In the genomic region with DNA sequence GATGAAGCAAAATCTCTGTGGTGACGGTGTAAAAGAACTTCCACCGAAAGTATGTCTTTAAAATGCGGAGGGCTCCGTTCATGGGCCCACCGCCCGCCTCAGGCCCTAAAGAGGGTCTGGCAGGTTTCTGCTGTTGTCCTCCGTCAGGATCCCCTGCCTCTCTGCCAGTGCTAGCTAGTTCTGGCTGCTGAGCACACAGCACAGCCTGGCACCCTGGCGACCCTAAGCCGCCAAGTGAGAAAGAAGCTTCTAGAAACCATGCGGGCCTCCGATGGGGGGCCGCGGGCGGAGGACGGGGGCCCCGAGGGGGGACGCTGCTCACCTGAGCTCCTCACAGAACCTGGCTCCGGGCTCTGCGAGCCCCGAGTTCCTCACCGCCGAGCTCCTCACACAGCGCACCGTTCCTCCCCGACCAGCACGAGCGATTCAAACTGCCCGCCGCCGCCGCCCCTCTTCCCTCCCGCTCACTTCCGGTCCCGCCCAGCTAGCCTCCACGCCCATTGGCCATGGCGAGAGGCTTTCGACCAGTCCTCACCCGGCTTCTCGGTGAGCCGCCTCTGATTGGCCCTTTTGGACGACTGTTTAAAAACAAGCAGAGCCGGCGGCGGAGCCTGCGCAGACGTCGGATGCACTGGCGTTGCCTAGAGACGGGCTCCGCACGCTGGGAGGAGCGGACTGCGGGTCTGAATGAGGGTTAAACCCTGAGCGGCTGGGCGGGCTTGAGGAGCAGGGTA, we compare ENCODE assay signal across 8 mouse cellular contexts. TPM values are rescaled to one million over a fixed set of nuclear protein-coding genes. Genes with fewer than 3 reads are reported as not detected.
DNase-seq lines count a peak whose midpoint lies in the region; ATAC-seq and TF ChIP-seq lines count a peak whose summit lies in the region.

Gene Cenpf, minus strand, starts transcription at position 433 of the 734 bp plus-strand sequence.

- peak; percentile 100 for ATAC-seq in embryonic facial prominence, embryonic 15.5 days (ENCODE audit: insufficient number of reproducible peaks, low FRiP score, low TSS enrichment, low read depth)
- ATAC-seq in limb, embryonic 14.5 days (ENCODE audit: low FRiP score, low read depth) = peak; percentile 100
- peak; percentile 100 for ATAC-seq in midbrain, postnatal 0 days (ENCODE audit: low FRiP score)

- no peaks in the 10 kb centered on the region for H3K9me3 ChIP-seq in embryonic facial prominence, embryonic 15.5 days (replicated peaks)
- no peaks in the 10 kb centered on the region for H3K9me3 ChIP-seq in limb, embryonic 14.5 days (ENCODE audit: control insufficient read depth, low read length)
- no peaks in the 10 kb centered on the region for H3K9me3 ChIP-seq in midbrain, postnatal 0 days (ENCODE audit: low read length)

- peak within 1 kb of the TSS; percentile 67; the same call in 1 of the 2 replicates for H3K27ac ChIP-seq in bone marrow, adult 2 months (ENCODE audit: control insufficient read depth, insufficient read depth, low read depth, low read length, poor library complexity)
- H3K27ac ChIP-seq in embryonic facial prominence, embryonic 15.5 days (replicated peaks) = peak within 1 kb of the TSS; percentile 68
- no peak within 1 kb of the TSS for H3K27ac ChIP-seq in limb, embryonic 14.5 days (replicated peaks; ENCODE audit: low read depth, low read length)
- no peak within 1 kb of the TSS for H3K27ac ChIP-seq in midbrain, postnatal 0 days (ENCODE audit: low read depth, low read length)

- peak within 1 kb of the TSS; percentile 53 for H3K9ac ChIP-seq in embryonic facial prominence, embryonic 15.5 days
- H3K9ac ChIP-seq in limb, embryonic 14.5 days (ENCODE audit: low read depth, low read length, severe bottlenecking) = peak within 1 kb of the TSS; percentile 64
- no peak within 1 kb of the TSS for H3K9ac ChIP-seq in midbrain, postnatal 0 days (replicated peaks; ENCODE audit: low read length, poor library complexity, severe bottlenecking)

- peak; percentile 98 for DNase-seq in 416B (ENCODE audit: low read depth)
- DNase-seq in heart, adult 8-10 months (ENCODE audit: low spot score) = peak; percentile 99
- DNase-seq in kidney, adult 9 months = peak; percentile 99
- DNase-seq in limb, embryonic 14.5 days (ENCODE audit: low spot score) = peak; percentile 98
- peak; percentile 98 for DNase-seq in midbrain, postnatal 0 days (ENCODE audit: low spot score)
- peak; percentile 96 for DNase-seq in spleen, postnatal 14 days (ENCODE audit: low spot score in 2 of 2)

- no peak for TF ChIP-seq CTCF in bone marrow, adult 2 months (IDR thresholded peaks at IDR 0.05; ENCODE audit: control insufficient read depth, insufficient read depth, low read length)
- TF ChIP-seq CTCF in midbrain, postnatal 0 days (IDR thresholded peaks at IDR 0.05) = no peak

- H3K36me3 ChIP-seq in embryonic facial prominence, embryonic 15.5 days = peaks cover 21% of the 10 kb centered on the region
- peaks cover 21% of the 10 kb centered on the region for H3K36me3 ChIP-seq in limb, embryonic 14.5 days (ENCODE audit: control insufficient read depth, insufficient read depth, low read length)
- H3K36me3 ChIP-seq in midbrain, postnatal 0 days (ENCODE audit: insufficient read depth, low read length) = no peaks in the 10 kb centered on the region

- no peaks in the 10 kb centered on the region for H3K27me3 ChIP-seq in embryonic facial prominence, embryonic 15.5 days
- H3K27me3 ChIP-seq in limb, embryonic 14.5 days (ENCODE audit: control insufficient read depth, insufficient read depth, low read length) = no peaks in the 10 kb centered on the region
- H3K27me3 ChIP-seq in midbrain, postnatal 0 days (ENCODE audit: insufficient read depth, low read length) = no peaks in the 10 kb centered on the region

- H3K4me2 ChIP-seq in embryonic facial prominence, embryonic 15.5 days (replicated peaks) = peak within 1 kb of the TSS; percentile 93
- peak within 1 kb of the TSS; percentile 88 for H3K4me2 ChIP-seq in limb, embryonic 14.5 days (replicated peaks; ENCODE audit: low read depth, low read length, severe bottlenecking)
- peak within 1 kb of the TSS; percentile 86 for H3K4me2 ChIP-seq in midbrain, postnatal 0 days (ENCODE audit: low read depth, low read length, poor library complexity, severe bottlenecking)

- peak within 1 kb of the TSS; percentile 97 for H3K4me3 ChIP-seq in bone marrow, adult 2 months (replicated peaks; ENCODE audit: control insufficient read depth, low read depth, low read length)
- H3K4me3 ChIP-seq in embryonic facial prominence, embryonic 15.5 days (replicated peaks) = peak within 1 kb of the TSS; percentile 75
- H3K4me3 ChIP-seq in limb, embryonic 14.5 days (replicated peaks; ENCODE audit: low read length) = peak within 1 kb of the TSS; percentile 73
- peak within 1 kb of the TSS; percentile 58 for H3K4me3 ChIP-seq in midbrain, postnatal 0 days (ENCODE audit: low read depth, low read length)

- peak; percentile 63; the same call in 1 of the 2 replicates for TF ChIP-seq POLR2A in bone marrow, adult 2 months (IDR thresholded peaks at IDR 0.05; ENCODE audit: borderline replicate concordance, control insufficient read depth, low read depth, low read length)
- TF ChIP-seq POLR2A in limb, embryonic 14.5 days (IDR thresholded peaks at IDR 0.05; ENCODE audit: borderline replicate concordance, extremely low read depth, insufficient read depth, insufficient read length) = peak; percentile 47; the same call in 1 of the 2 replicates

- H3K4me1 ChIP-seq in bone marrow, adult 2 months (ENCODE audit: control insufficient read depth, insufficient read depth, low read length) = peaks cover 1% of the 10 kb centered on the region; the same call in 1 of the 2 replicates
- peaks cover 24% of the 10 kb centered on the region for H3K4me1 ChIP-seq in embryonic facial prominence, embryonic 15.5 days
- H3K4me1 ChIP-seq in limb, embryonic 14.5 days (ENCODE audit: control insufficient read depth, insufficient read depth, low read length) = peaks cover 15% of the 10 kb centered on the region
- peaks cover 3% of the 10 kb centered on the region; the same call in 1 of the 2 replicates for H3K4me1 ChIP-seq in midbrain, postnatal 0 days (ENCODE audit: insufficient read depth, low read length)

- WGBS in bone marrow, adult 2 months = under 1% methylated on average over 54 of the region's 55 CpGs
- under 1% methylated on average over 53 of the region's 55 CpGs for WGBS in embryonic facial prominence, embryonic 15.5 days
- 3% methylated on average over 53 of the region's 55 CpGs for WGBS in limb, embryonic 14.5 days
- WGBS in midbrain, postnatal 0 days = 2% methylated on average over 52 of the region's 55 CpGs

RNA-seq across cellular contexts. Expression of gene Cenpf, which starts in this region (rescaled TPM):
- polyA plus RNA-seq in bone marrow, adult 2 months (2011; ENCODE audit: insufficient read depth, insufficient read length, low replicate concordance, missing spikeins) = 23.9 and 28.7 TPM in 2 replicates
- polyA plus RNA-seq in embryonic facial prominence, embryonic 15.5 days (2015; fragmentation: Nextera tagmentation; extraction: Ambion mirVana) = 64.0 and 66.9 TPM in 2 replicates
- total RNA-seq in heart, adult 8-10 months (2022) = 10 to 100 TPM in 2 of 4 experiments, 1 to 10 TPM in 2; 3.9 to 14.9 (median 10.7) TPM
- 13.8 and 16.1 TPM in 2 replicates for polyA plus RNA-seq in limb, embryonic 14.5 days (2012; rRNA removed)
- 58.8 and 69.2 TPM in 2 replicates for polyA plus RNA-seq in limb, embryonic 14.5 days (2014; fragmentation: Nextera tagmentation; extraction: Ambion mirVana)
- 1.8 and 3.0 TPM in 2 replicates for total RNA-seq in midbrain, postnatal 0 days (2014; rRNA removed)
- polyA plus RNA-seq in midbrain, postnatal 0 days (2015; fragmentation: Nextera tagmentation; extraction: Ambion mirVana) = 4.3 and 6.8 TPM in 2 replicates

Comparison
In these comparisons a context has a peak if more than half of its experiments do, and no peak if none do; other contexts are left out.
1. H3K27ac ChIP-seq: peak in bone marrow, adult 2 months (single experiment) and embryonic facial prominence, embryonic 15.5 days (single experiment); none in limb, embryonic 14.5 days (single experiment) and midbrain, postnatal 0 days (single experiment).
2. Peak in every context shown above with its lines, with median percentiles within 50 percentile points of each other: DNase-seq, H3K4me3 ChIP-seq, ATAC-seq and H3K4me2 ChIP-seq.